Mouse (Mus musculus) Muller cell, postnatal 12 days (primary cell): ENCODE results near the gene Gcnt2.
"Not testable (repeated sequence)": the region's sequence is repeated elsewhere in the genome, so short reads cannot be mapped to it uniquely, and the experiment has no call there.

Source experiments
- DNase-seq: peaks from one replicate; pipeline ENCODE4 v3.0.0-alpha.2; 2015; ENCODE audit errors: inconsistent ontology term

Gene Gcnt2

GRCm38 (mm10) chr13:40874021-40874420, 14.5 kb downstream of the Gcnt2 start:
- DNase-seq: no peak

GRCm38 (mm10) chr13:40875415-40875814, 15.9 kb downstream of the Gcnt2 start:
- DNase-seq: no peak

- DNase-seq: no peak
Observed at GRCm38 (mm10) chr13:40877589-40877988, 18.0 kb downstream of the Gcnt2 start.

GRCm38 (mm10) chr13:40880557-40880956, 21.0 kb downstream of the Gcnt2 start:
- DNase-seq: no peak

- DNase-seq: no peak
Observed at GRCm38 (mm10) chr13:40882606-40883005, 23.1 kb downstream of the Gcnt2 start.

- peak; percentile 64 for DNase-seq
Observed at GRCm38 (mm10) chr13:40883903-40884302, 24.3 kb downstream of the Gcnt2 start.

GRCm38 (mm10) chr13:40884878-40885277, 25.3 kb downstream of the Gcnt2 start:
- no peak for DNase-seq

GRCm38 (mm10) chr13:40885935-40886642, 26.5 kb downstream of the Gcnt2 start:
- no peak for DNase-seq

GRCm38 (mm10) chr13:40886643-40887381, 27.3 kb downstream of the Gcnt2 start:
- DNase-seq: no peak

- DNase-seq: peak; percentile 85
Observed at GRCm38 (mm10) chr13:40890595-40890994, 31.0 kb downstream of the Gcnt2 start.

- DNase-seq: not testable (repeated sequence)
Observed at GRCm38 (mm10) chr13:40891369-40891768, 31.8 kb downstream of the Gcnt2 start.

- DNase-seq: no peak
Observed at GRCm38 (mm10) chr13:40892043-40892442, 32.5 kb downstream of the Gcnt2 start.

- DNase-seq: no peak
Observed at GRCm38 (mm10) chr13:40892547-40892946, 33.0 kb downstream of the Gcnt2 start.

GRCm38 (mm10) chr13:40893573-40893972, 34.0 kb downstream of the Gcnt2 start:
- DNase-seq: no peak

GRCm38 (mm10) chr13:40898049-40898690, 38.6 kb downstream of the Gcnt2 start:
- not testable (repeated sequence) for DNase-seq

- no peak for DNase-seq
Observed at GRCm38 (mm10) chr13:40898698-40899097, 39.1 kb downstream of the Gcnt2 start.

GRCm38 (mm10) chr13:40899349-40899993, 39.9 kb downstream of the Gcnt2 start:
- no peak for DNase-seq

- no peak for DNase-seq
Observed at GRCm38 (mm10) chr13:40899994-40900970, 40.7 kb downstream of the Gcnt2 start.

GRCm38 (mm10) chr13:40901263-40901662, 41.7 kb downstream of the Gcnt2 start:
- no peak for DNase-seq

- peak; percentile 77 for DNase-seq
Observed at GRCm38 (mm10) chr13:40901831-40902459, 42.4 kb downstream of the Gcnt2 start.
